Mouse (Mus musculus): ENCODE data around the gene Slc27a2. TPM values are rescaled to one million over a fixed set of nuclear protein-coding genes. Genes with fewer than 3 reads are reported as not detected.
"Not testable (repeated sequence)": the region's sequence is repeated elsewhere in the genome, so short reads cannot be mapped to it uniquely, and the experiment has no call there.

Slc27a2 gene
- polyA plus RNA-seq, 1 experiment: 1.2 TPM

DNA sequence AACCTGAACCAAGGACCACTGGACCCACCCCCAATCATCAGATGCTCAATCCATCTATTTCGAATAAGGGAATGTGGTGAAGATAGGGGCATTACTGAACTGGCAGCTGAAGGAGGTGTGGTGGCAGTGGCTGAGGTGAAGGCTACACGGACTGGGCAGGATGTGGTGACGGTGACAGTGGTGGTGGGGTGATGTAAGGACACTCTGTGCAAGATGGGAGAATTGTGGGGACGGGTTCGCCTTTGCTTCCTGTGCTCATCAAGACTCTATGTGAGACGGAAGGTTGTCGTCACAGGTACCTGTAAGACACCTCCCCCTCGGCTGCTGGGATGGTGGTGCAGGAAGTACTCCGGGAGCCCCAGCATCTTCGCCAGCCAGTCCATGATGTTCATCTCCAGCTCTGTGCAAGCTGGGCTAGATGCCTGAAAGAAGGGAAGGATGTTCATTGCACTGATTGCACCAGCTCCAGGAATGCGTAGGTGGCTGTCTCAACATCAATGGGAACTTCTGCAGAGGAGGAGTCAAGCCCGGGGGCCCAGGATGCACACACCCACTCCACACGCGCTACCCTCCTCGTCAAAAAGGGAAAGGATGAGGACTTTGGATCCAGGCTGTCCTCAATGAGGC lies 54.0 kb downstream of the Slc27a2 start:
- TF ChIP-seq CTCF (IDR thresholded peaks at IDR 0.05; ENCODE audit: control insufficient read depth, insufficient read depth, insufficient replicate concordance, low read depth, low read length) (no peak), POLR2A (IDR thresholded peaks at IDR 0.05; ENCODE audit: control insufficient read depth, low read depth, low read length) (no peak)

DNA sequence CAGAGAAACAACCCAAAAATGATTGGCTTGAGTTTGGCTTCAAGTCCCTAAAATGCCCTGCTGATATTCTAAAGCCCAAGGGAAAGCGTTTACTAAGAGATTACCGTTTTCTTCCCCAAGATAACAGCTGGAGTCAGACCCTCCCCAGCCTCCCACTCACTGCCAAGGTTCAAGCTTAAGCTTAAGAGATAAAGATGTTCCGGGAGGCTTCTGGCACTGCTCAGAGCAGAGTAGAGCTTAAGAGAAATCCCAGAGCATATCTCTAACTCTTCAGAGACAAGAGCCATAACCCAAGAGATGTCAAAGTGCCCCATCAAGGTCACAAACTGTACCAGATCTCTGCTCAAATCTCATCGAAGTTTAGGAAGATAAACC lies 54.5 kb downstream of the Slc27a2 start:
- peaks cover 2% of the 10 kb centered on the region for H3K4me1 ChIP-seq (ENCODE audit: control insufficient read depth, insufficient read depth, low read length)
- no peaks in the 10 kb centered on the region for H3K36me3 ChIP-seq (ENCODE audit: control insufficient read depth, insufficient read depth, low read length)
- no peak overlapping the region for H3K4me3 ChIP-seq (ENCODE audit: control insufficient read depth, low read depth, low read length)
- TF ChIP-seq POLR2A (IDR thresholded peaks at IDR 0.05; ENCODE audit: control insufficient read depth, low read depth, low read length) (no peak), CTCF (IDR thresholded peaks at IDR 0.05; ENCODE audit: control insufficient read depth, insufficient read depth, insufficient replicate concordance, low read depth, low read length) (no peak)
- H3K27ac ChIP-seq (ENCODE audit: control insufficient read depth, insufficient read depth, low read depth, low read length): no peak overlapping the region
- no peaks in the 10 kb centered on the region for H3K27me3 ChIP-seq (ENCODE audit: control insufficient read depth, insufficient read depth, low read length)

More for the DNA sequence above, 54.0 kb downstream of the Slc27a2 start:
- Histone ChIP-seq H3K36me3 (ENCODE audit: control insufficient read depth, insufficient read depth, low read length) (no peaks in the 10 kb centered on the region), H3K27ac (ENCODE audit: control insufficient read depth, insufficient read depth, low read depth, low read length) (no peak overlapping the region), H3K4me3 (ENCODE audit: control insufficient read depth, low read depth, low read length) (no peak overlapping the region), H3K27me3 (ENCODE audit: control insufficient read depth, insufficient read depth, low read length) (no peaks in the 10 kb centered on the region), H3K4me1 (ENCODE audit: control insufficient read depth, insufficient read depth, low read length) (peaks cover 2% of the 10 kb centered on the region)

DNA sequence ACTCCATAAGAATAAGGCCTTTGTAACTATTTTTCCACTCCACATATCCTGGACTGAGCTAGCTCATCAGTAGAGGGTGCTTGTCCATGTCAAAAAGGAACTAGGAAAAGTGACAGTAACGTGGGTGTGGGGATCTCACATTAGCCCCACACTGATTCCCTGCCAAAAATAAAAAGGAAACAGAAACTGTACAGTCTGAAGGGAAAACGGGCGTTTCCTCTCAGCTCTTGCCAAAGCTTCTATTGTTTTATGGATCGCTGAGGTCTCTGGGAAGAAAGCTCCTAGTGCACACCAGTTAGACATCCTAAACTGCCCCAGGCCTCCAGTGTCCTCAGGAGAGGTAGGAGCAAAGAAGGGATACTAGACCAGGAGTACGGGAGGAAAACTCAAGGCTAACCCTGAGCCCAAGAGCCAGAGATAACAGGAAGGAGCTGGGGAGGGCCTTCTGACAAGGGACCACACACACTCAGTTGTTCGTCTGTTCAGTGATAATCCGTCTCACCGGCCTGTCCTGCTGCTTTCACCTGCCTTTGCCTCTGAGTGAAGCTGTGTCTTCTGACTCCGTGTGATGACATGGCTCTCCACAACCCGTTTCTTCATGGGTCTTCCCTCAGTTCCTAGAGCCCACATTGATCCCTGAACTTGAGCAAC lies 55.5 kb downstream of the Slc27a2 start:
- H3K4me3 ChIP-seq (ENCODE audit: control insufficient read depth, low read depth, low read length): no peak overlapping the region
- H3K27ac ChIP-seq (ENCODE audit: control insufficient read depth, insufficient read depth, low read depth, low read length): peak overlapping the region; percentile 2
- no peak for TF ChIP-seq POLR2A (IDR thresholded peaks at IDR 0.05; ENCODE audit: control insufficient read depth, low read depth, low read length)
- no peak for TF ChIP-seq CTCF (IDR thresholded peaks at IDR 0.05; ENCODE audit: control insufficient read depth, insufficient read depth, insufficient replicate concordance, low read depth, low read length)
- peaks cover 2% of the 10 kb centered on the region for H3K4me1 ChIP-seq (ENCODE audit: control insufficient read depth, insufficient read depth, low read length)
- no peaks in the 10 kb centered on the region for H3K36me3 ChIP-seq (ENCODE audit: control insufficient read depth, insufficient read depth, low read length)
- no peaks in the 10 kb centered on the region for H3K27me3 ChIP-seq (ENCODE audit: control insufficient read depth, insufficient read depth, low read length)

DNA sequence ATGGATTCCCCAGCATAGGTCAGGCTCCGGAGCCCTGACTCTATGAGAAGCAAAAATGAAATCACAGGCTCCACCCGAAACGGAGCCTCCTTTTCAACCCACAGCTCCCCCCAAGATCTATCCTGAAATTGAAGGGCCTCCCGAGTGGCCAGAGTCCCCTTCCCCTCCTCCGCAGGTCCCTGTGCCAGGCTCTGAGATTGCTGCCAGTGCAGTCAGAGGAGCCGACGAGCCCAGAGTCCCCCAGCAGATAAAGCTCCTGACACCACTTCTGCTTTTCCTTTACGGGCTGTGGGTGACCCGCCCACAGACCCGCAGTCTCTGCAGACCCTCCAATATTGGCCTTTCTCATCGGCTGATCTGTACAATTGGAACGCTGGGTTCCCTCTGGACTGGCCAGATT lies 57.4 kb downstream of the Slc27a2 start:
- not testable (repeated sequence) for H3K36me3 ChIP-seq (ENCODE audit: control insufficient read depth, insufficient read depth, low read length); H3K27me3 ChIP-seq (ENCODE audit: control insufficient read depth, insufficient read depth, low read length)

DNA sequence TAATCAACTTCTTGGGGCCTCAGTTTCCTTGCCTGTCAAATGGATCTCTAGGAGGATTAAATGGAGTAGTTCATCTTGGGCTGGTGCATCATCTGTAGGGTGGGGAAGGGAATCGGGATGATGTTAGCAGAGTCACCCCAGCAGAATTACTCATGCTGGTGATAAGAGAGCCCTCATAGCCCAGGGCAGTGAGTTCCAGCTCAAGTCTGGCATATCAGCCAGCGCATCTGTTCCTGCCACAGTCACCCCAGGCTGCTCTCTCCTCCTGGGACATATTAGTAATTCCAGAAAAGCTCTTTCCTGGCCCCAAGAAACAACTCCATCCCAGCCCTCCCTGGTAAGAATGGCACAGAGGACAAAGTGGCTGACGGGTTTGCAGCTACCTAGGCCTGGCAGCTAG lies 63.1 kb downstream of the Slc27a2 start:
- no peak for TF ChIP-seq POLR2A (IDR thresholded peaks at IDR 0.05; ENCODE audit: control insufficient read depth, low read depth, low read length)
- TF ChIP-seq CTCF (IDR thresholded peaks at IDR 0.05; ENCODE audit: control insufficient read depth, insufficient read depth, insufficient replicate concordance, low read depth, low read length): no peak

More for the DNA sequence above, 57.4 kb downstream of the Slc27a2 start:
- not testable (repeated sequence) for H3K27ac ChIP-seq (ENCODE audit: control insufficient read depth, insufficient read depth, low read depth, low read length); H3K4me3 ChIP-seq (ENCODE audit: control insufficient read depth, low read depth, low read length); H3K4me1 ChIP-seq (ENCODE audit: control insufficient read depth, insufficient read depth, low read length)

DNA sequence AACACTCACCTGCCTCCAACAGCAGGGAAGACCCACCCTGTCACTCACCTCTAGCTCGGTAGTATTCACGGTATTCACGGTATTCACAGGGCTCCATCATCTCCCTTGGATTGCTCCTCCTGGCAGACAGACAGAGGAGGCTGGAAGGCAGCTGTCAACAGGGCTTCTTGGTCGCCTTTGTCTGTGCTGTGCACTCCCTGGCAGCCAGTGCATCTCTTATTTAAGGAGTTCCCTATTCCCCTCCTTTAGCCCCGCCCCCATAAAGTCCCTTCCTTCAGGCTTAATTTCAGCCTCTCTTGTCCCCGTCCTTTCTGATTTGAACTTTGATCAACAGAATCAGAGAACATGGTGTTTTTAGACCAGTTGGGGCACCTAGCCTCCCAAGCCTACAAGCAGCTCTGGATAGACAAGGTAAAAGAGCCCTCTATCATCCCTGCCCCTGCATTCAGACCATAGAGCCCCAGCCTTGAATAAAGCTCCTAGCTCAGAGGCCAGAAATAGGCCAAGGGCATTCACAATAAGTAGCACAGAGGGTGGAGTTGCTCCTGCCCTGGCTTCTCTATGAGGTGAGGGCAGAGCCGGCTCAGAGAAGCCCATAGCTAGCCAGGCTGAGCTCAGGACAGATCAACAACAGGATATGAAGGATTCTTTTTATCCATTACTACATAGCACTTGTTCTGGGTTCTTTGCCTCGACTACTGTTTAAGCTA lies 66.4 kb downstream of the Slc27a2 start:
- TF ChIP-seq CTCF (IDR thresholded peaks at IDR 0.05; ENCODE audit: control insufficient read depth, insufficient read depth, insufficient replicate concordance, low read depth, low read length) (no peak), POLR2A (IDR thresholded peaks at IDR 0.05; ENCODE audit: control insufficient read depth, low read depth, low read length) (no peak)
- H3K27ac ChIP-seq (ENCODE audit: control insufficient read depth, insufficient read depth, low read depth, low read length): peak overlapping the region; percentile 61
- H3K4me1 ChIP-seq (ENCODE audit: control insufficient read depth, insufficient read depth, low read length): peaks cover 3% of the 10 kb centered on the region
- no peaks in the 10 kb centered on the region for H3K36me3 ChIP-seq (ENCODE audit: control insufficient read depth, insufficient read depth, low read length)
- H3K4me3 ChIP-seq (ENCODE audit: control insufficient read depth, low read depth, low read length): no peak overlapping the region
- H3K27me3 ChIP-seq (ENCODE audit: control insufficient read depth, insufficient read depth, low read length): no peaks in the 10 kb centered on the region

More for the DNA sequence above, 63.1 kb downstream of the Slc27a2 start:
- no peak overlapping the region for H3K4me3 ChIP-seq (ENCODE audit: control insufficient read depth, low read depth, low read length)
- H3K36me3 ChIP-seq (ENCODE audit: control insufficient read depth, insufficient read depth, low read length): no peaks in the 10 kb centered on the region
- H3K4me1 ChIP-seq (ENCODE audit: control insufficient read depth, insufficient read depth, low read length): peaks cover 3% of the 10 kb centered on the region
- H3K27me3 ChIP-seq (ENCODE audit: control insufficient read depth, insufficient read depth, low read length): no peaks in the 10 kb centered on the region
- no peak overlapping the region for H3K27ac ChIP-seq (ENCODE audit: control insufficient read depth, insufficient read depth, low read depth, low read length)

DNA sequence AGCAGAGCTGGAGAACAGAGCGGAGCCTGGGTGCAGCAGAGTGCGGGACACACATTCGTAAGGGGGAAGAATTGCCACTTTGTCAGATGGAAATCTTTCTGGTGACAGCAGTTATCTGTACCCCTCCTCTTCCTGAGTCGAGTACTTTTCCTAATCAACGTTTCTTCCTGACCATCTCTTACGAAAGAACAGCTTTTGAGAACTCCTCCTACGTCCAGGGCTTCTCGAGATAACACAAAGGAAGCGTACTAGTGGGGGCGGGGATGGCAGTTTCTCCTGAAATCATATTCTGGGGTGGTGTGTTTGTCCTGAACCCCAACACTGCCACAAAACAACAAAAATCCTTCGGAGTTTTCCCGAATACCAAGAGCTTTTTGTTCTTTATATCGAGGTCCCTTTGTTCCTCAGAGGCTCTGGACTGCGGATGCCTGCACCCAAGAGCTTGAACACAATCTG lies 67.1 kb downstream of the Slc27a2 start, which contains the start of gene Hdc:
Gene Hdc (minus strand): TSS at position 51 of the 456 bp plus-strand sequence.
- Histone ChIP-seq H3K27me3 (ENCODE audit: control insufficient read depth, insufficient read depth, low read length) (no peaks in the 10 kb centered on the region), H3K4me1 (ENCODE audit: control insufficient read depth, insufficient read depth, low read length) (peaks cover 3% of the 10 kb centered on the region), H3K27ac (ENCODE audit: control insufficient read depth, insufficient read depth, low read depth, low read length) (peak within 1 kb of the TSS; percentile 61), H3K36me3 (ENCODE audit: control insufficient read depth, insufficient read depth, low read length) (no peaks in the 10 kb centered on the region), H3K4me3 (ENCODE audit: control insufficient read depth, low read depth, low read length) (no peak within 1 kb of the TSS)
- no peak for TF ChIP-seq POLR2A (IDR thresholded peaks at IDR 0.05; ENCODE audit: control insufficient read depth, low read depth, low read length)
- no peak for TF ChIP-seq CTCF (IDR thresholded peaks at IDR 0.05; ENCODE audit: control insufficient read depth, insufficient read depth, insufficient replicate concordance, low read depth, low read length)

Data from testis, adult 2 months (tissue).